Mouse (Mus musculus) limb, embryonic 11.5 days (tissue): ENCODE data around the gene Plcb2. TPM values are rescaled to one million over a fixed set of nuclear protein-coding genes. Genes with fewer than 3 reads are reported as not detected.

Experiments
- ATAC-seq: fragments of 200-750 bp; cut with Nextera tagmentation; 2 replicates; pipeline ENCODE4 v1.8.0; 2017; ENCODE audit warnings: low read depth; ENCODE audit not compliant: insufficient number of reproducible peaks, low FRiP score, low TSS enrichment
- DNase-seq: peaks from one replicate; pipeline ENCODE4 v3.0.0-alpha.2; 2015; ENCODE audit warnings: low spot score
- H3K27ac ChIP-seq: fragments of 300-500 bp; sonication (generic); replicated peaks from 2 replicates; pipeline ENCODE4 v1.5.1; 2014; ENCODE audit warnings: low read depth, mild to moderate bottlenecking, low read length
- H3K27me3 ChIP-seq: fragments of 300-500 bp; sonication (generic); 2 replicates; pipeline ENCODE4 v1.6.1; 2014; ENCODE audit warnings: mild to moderate bottlenecking, low read length, mixed read lengths; ENCODE audit not compliant: control insufficient read depth, insufficient read depth
- H3K36me3 ChIP-seq: fragments of 300-500 bp; sonication (generic); 2 replicates; pipeline ENCODE4 v1.6.1; 2014; ENCODE audit warnings: mild to moderate bottlenecking, low read length, moderate library complexity, mixed read lengths; ENCODE audit not compliant: control insufficient read depth, insufficient read depth
- H3K4me1 ChIP-seq: fragments of 300-500 bp; sonication (generic); 2 replicates; pipeline ENCODE4 v1.6.1; 2014; ENCODE audit warnings: low read length, mixed read lengths; ENCODE audit not compliant: control insufficient read depth, insufficient read depth
- H3K4me2 ChIP-seq: fragments of 300-500 bp; sonication (generic); 2 replicates; pipeline ENCODE4 v1.6.1; 2014; ENCODE audit warnings: low read depth, mild to moderate bottlenecking, moderate library complexity; ENCODE audit not compliant: severe bottlenecking
- H3K4me3 ChIP-seq: fragments of 300-500 bp; sonication (generic); 2 replicates; pipeline ENCODE4 v1.5.1; 2014; ENCODE audit warnings: low read depth, low read length
- H3K9ac ChIP-seq: fragments of 300-500 bp; sonication (generic); 2 replicates; pipeline ENCODE4 v1.6.1; 2014; ENCODE audit warnings: mild to moderate bottlenecking, low read length
- H3K9me3 ChIP-seq: fragments of 300-500 bp; sonication (generic); 2 replicates; pipeline ENCODE4 v1.6.1; 2016; ENCODE audit warnings: low read length; ENCODE audit not compliant: control insufficient read depth
- WGBS: fragments of 180-500 bp; shearing (Covaris S2); extraction: QIAGEN DNeasy Blood & Tissue Kit; methylation state at CpG from one replicate; pipeline ENCODE4 v1.1.7; 2014; 5-methylcytosine and 5-hydroxymethylcytosine counted together
- polyA plus RNA-seq: library from polyadenylated mRNA; unstranded; fragments of >200 nt; fragmentation: Nextera tagmentation; extraction: Ambion mirVana; gene quantifications from 2 replicates; pipeline ENCODE4 v1.2.1, GENCODE M21; 2014

Gene Plcb2
- polyA plus RNA-seq, 1 experiment from 2014 or later = 0.57 TPM

DNA sequence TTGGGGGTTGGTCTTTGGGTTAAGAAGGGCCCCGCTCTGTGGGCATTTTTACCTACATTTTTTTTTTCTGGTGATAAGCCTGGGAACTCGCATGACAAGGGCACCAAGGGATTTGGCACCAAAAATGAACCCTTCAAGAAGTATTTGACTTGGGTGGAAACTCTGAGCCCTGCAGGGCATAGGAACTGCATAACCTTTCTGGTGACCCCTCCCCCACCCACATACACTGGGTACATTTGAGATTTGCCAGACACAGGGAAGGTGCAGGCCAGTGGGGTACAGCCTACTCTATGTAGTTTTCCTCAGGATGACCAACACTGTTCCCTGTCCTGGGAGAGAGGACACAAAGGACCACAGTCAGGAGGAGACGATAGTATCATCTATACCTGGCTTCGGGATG is 62.6 kb downstream of the Plcb2 start:
- Histone ChIP-seq H3K27ac (no peak overlapping the region), H3K27me3 (peaks cover 16% of the 10 kb centered on the region), H3K9ac (no peak overlapping the region), H3K4me3 (no peak overlapping the region), H3K9me3 (no peaks in the 10 kb centered on the region), H3K36me3 (no peaks in the 10 kb centered on the region), H3K4me1 (peaks cover 4% of the 10 kb centered on the region), H3K4me2 (no peak overlapping the region)
- DNase-seq = no peak
- 86% methylated on average over 4 of the region's 4 CpGs for WGBS
- no peak for ATAC-seq

DNA sequence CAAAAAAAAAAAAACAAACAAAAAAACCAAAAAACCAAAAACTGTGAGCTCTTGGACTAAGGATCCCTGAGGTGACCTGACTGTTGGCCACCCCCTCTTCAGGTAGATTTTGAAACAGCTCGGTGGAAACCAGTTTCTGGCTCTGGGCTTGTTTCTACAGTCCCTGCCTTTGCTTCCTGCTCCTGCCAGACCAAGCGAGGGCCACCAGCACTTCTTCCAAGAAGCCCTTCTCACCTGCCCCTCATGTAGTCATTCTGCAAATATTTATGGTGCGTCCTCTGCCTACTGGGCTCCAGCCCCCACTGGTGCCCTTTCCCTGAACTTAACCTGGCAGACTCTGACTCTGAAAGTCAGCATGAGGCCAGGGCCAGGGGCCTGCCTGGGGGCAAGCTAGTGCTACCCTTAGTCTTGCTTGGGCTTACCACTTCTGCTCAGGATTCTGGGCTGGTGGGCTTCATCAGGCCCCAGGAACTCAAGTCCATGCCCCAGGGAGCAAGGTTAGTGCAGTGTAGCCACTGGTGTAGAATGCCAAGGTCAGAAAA is 63.2 kb downstream of the Plcb2 start:
- Histone ChIP-seq H3K27ac (no peak overlapping the region), H3K4me1 (peaks cover 4% of the 10 kb centered on the region), H3K9me3 (no peaks in the 10 kb centered on the region), H3K27me3 (peaks cover 16% of the 10 kb centered on the region), H3K36me3 (no peaks in the 10 kb centered on the region), H3K4me3 (no peak overlapping the region), H3K4me2 (no peak overlapping the region), H3K9ac (no peak overlapping the region)
- 60% methylated on average over 3 of the region's 3 CpGs for WGBS
- no peak for DNase-seq
- ATAC-seq = no peak

DNA sequence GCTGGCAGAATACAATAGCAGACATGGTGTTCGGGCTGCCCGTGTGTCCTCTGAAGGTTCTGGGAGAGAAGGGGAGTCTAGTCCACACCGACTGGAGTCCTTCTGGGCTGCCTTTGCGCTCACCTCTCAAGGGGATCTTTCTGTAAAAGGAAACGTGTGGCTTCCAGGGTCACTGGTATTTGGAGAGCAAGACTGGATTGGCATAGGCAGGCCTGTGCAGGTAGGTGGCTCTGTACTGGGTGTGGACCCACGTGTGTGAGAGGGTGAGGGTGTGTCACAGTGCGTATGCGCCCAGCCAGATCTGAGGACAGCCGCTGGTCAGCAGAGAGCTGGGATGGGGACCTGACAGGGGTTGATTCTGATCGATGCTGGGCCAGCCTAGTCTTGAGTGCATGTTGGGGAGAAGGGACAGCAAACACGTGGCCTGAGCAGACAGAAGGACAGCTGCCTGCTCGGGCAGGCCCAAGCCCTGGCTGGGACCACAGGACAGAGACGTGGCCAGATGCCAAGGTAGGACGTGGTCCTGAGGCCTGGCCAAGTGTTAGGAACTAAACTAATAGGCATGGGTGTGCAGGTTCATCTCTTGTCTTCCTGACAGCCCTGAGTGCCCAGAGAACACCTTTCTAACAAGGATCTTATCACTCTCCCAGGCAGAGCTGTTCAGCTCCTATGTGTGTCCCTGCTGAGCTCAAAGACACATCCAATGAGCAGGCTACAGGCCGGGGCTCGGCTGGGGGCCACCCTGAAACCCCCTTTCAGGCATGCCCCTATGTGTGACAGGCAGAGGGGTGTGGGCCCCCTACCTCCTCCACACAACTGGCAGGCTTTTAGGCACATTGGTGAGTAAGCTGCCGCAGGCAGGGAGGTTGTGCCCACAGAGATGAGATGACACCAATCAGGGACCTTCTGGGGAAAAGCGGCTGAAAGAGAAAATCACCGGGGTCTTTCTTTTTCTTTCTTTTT is 64.2 kb downstream of the Plcb2 start:
- H3K9me3 ChIP-seq = no peaks in the 10 kb centered on the region
- no peak for ATAC-seq
- no peak for DNase-seq
- H3K27me3 ChIP-seq = peaks cover 16% of the 10 kb centered on the region
- H3K27ac ChIP-seq = no peak overlapping the region
- no peaks in the 10 kb centered on the region for H3K36me3 ChIP-seq
- peaks cover 4% of the 10 kb centered on the region for H3K4me1 ChIP-seq
- H3K4me3 ChIP-seq = no peak overlapping the region; the same call in 1 of the 2 replicates
- no peak overlapping the region for H3K9ac ChIP-seq
- 51% methylated on average over 19 of the region's 19 CpGs for WGBS
- H3K4me2 ChIP-seq = peak overlapping the region; percentile 69

DNA sequence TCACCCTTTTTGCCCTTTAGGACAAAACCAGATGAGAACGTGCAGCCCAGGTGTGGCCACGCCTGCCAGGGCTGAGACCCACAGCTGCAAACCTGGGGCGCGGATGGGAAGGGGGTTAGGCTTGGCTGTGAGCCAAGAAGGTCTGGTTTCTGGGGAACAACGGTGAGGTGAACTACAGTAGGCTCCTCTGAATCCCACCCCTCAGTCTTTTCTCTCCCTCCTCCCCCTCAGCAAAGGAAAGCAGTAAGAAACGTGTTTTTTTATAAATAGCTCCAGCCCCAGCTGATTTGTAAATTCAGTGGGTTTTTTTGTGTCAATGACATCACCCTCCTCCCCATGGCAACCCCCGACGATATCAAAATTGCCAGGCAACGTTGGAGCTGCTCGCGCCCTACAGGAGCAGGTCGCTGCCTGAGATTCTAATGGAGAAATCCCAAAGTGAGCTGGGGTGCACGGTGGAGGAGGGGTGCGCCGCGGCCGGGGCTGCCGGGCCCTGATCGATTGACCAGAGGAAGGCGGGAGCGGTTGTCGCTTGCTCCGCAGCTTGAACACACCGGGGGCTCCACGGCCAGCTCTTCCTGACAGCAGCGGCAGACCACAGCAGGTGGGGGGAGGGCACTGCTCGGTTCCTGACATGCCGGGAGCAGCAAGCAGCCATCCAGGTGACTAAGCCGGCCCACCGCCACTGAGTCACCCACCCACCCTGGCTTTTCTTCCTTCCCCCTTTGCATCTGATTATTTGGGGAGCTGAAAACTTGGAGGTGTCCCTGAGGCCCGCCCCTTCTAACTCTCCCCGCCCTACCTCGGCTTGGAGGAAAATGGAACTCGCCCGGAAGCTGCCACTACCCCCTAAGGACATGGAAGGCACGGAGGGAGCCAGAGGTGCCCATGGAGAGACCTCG is 65.1 kb downstream of the Plcb2 start, which contains the start of gene Pak6:
TSS of gene Pak6 (plus strand) at position 402 of the 902 bp plus-strand sequence.
- 0 out of 2 replicates have a peak within 1 kb of the TSS, but pooled peaks have one; percentile 0 for H3K9ac ChIP-seq
- no peak for ATAC-seq
- no peaks in the 10 kb centered on the region for H3K9me3 ChIP-seq
- peak; percentile 51 for DNase-seq
- H3K4me2 ChIP-seq = peak within 1 kb of the TSS; percentile 69
- H3K27me3 ChIP-seq = peaks cover 16% of the 10 kb centered on the region
- 1% methylated on average over 37 of the region's 37 CpGs for WGBS
- peak within 1 kb of the TSS; percentile 33 for H3K4me3 ChIP-seq
- H3K36me3 ChIP-seq = no peaks in the 10 kb centered on the region
- H3K27ac ChIP-seq = no peak within 1 kb of the TSS
- H3K4me1 ChIP-seq = peaks cover 4% of the 10 kb centered on the region

DNA sequence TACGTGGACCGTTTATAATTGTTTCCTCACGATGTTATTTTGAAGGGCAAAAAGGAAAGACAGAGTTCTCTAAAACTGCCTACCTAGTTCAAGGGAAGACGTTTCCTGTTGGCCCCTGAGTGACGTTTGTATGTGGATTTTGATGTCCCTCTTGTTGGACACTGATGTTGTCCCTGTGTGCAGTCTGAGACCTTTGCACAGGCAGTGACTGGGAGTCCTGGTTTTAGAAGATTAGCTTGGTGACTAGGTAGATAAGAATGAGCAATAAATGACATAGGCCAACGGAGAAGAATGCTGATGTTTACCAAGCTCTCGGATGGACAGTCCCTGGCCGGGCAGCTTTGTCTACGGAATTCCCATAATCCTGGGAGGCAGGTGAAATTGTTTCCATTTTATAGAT is 66.3 kb downstream of the Plcb2 start:
- H3K9me3 ChIP-seq = no peaks in the 10 kb centered on the region
- peaks cover 4% of the 10 kb centered on the region for H3K4me1 ChIP-seq
- H3K4me3 ChIP-seq = no peak overlapping the region
- no peak for ATAC-seq
- no peak overlapping the region for H3K4me2 ChIP-seq
- 77% methylated on average over 9 of the region's 9 CpGs for whole genome bisulfite sequencing
- no peak overlapping the region for H3K27ac ChIP-seq
- no peak overlapping the region for H3K9ac ChIP-seq
- no peaks in the 10 kb centered on the region for H3K36me3 ChIP-seq
- no peak for DNase-seq
- H3K27me3 ChIP-seq = peaks cover 16% of the 10 kb centered on the region

DNA sequence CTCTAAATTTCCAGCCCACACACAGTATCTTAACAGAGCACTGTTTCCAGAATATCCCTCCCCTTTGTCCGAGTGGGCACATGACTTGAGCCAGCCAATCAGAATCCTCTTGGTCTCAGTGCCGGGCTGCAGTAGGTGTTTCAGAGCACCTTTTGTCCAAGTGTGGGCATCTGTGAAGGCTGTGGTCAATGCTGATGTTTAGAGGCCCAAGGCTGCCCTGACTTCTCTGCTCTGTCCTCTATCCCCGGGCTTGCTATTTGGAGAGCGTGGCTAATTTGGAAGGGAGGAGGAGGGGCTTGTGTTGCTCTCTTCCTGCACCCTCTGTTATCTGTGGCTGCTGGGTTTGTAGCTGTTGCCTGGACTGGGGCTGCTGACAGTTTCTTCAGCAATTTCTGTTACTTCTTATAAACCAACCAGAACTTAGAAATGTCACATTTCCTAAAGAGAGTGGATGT is 68.2 kb downstream of the Plcb2 start:
- Histone ChIP-seq H3K4me1 (peaks cover 4% of the 10 kb centered on the region), H3K9ac (no peak overlapping the region; the same call in 1 of the 2 replicates), H3K4me3 (no peak overlapping the region), H3K27ac (no peak overlapping the region), H3K27me3 (peaks cover 16% of the 10 kb centered on the region), H3K9me3 (no peaks in the 10 kb centered on the region), H3K36me3 (no peaks in the 10 kb centered on the region), H3K4me2 (peak overlapping the region; percentile 34)
- DNase-seq = peak; percentile 69
- 3% methylated on average over 4 of the region's 4 CpGs for WGBS
- ATAC-seq = peak; percentile 49; the same call in 1 of the 2 replicates

DNA sequence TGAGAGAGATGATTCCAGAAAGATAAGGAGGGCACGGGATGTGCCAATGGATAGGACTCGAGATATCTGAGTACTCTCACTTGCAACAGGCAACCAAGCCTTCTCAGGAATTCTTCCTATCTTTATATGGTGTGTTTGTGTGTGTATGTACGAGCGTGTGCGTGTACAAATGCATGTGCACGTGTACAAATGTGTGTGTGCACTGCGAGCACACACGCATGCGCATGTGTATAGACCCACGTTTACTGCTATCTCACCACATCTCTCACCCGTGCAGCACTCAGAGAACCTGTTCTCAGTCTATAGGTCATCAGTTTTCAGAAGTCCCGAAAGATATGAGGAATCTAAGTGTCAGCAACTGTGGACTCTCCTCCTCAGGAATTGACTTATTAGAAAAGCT is 68.7 kb downstream of the Plcb2 start:
- H3K4me1 ChIP-seq = peaks cover 4% of the 10 kb centered on the region
- no peak overlapping the region for H3K4me3 ChIP-seq
- H3K9ac ChIP-seq = peak overlapping the region; percentile 2; the same call in 1 of the 2 replicates
- ATAC-seq (no peak), DNase-seq (no peak)
- H3K27me3 ChIP-seq = peaks cover 15% of the 10 kb centered on the region
- WGBS = 84% methylated on average over 12 of the region's 12 CpGs
- 0 out of 2 replicates have a peak overlapping the region, but pooled peaks have one; percentile 2 for H3K27ac ChIP-seq
- no peaks in the 10 kb centered on the region for H3K9me3 ChIP-seq
- no peaks in the 10 kb centered on the region for H3K36me3 ChIP-seq
- H3K4me2 ChIP-seq = no peak overlapping the region

DNA sequence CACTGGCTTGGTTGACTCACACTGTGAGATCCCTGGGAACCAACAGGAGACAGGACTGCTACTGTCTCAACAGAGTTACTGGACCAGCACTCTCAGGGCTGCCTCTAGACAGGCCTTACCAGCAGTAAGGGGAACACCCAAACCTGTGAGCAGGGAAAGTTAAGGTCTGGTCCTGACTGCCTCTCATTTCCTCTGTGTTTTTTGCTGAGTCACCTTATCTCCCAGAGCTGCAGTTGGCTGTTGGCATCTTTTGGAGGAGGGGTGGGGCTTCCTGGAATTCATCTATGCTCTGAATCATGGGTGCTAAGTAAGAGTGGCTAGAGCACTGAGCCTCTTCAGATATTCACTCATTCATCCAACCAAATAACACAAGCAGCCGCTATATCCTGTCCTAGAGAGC is 69.2 kb downstream of the Plcb2 start:
- peaks cover 11% of the 10 kb centered on the region for H3K27me3 ChIP-seq
- H3K27ac ChIP-seq = no peak overlapping the region
- H3K4me3 ChIP-seq = no peak overlapping the region
- H3K9me3 ChIP-seq = no peaks in the 10 kb centered on the region
- no peaks in the 10 kb centered on the region for H3K36me3 ChIP-seq
- H3K9ac ChIP-seq = no peak overlapping the region
- DNase-seq = no peak
- ATAC-seq = no peak
- H3K4me1 ChIP-seq = peaks cover 4% of the 10 kb centered on the region
- no peak overlapping the region for H3K4me2 ChIP-seq
- WGBS = 69% methylated on average over 1 of the region's 1 CpGs
